Mouse (Mus musculus): ENCODE measurements around the gene Taok3.

DNA sequence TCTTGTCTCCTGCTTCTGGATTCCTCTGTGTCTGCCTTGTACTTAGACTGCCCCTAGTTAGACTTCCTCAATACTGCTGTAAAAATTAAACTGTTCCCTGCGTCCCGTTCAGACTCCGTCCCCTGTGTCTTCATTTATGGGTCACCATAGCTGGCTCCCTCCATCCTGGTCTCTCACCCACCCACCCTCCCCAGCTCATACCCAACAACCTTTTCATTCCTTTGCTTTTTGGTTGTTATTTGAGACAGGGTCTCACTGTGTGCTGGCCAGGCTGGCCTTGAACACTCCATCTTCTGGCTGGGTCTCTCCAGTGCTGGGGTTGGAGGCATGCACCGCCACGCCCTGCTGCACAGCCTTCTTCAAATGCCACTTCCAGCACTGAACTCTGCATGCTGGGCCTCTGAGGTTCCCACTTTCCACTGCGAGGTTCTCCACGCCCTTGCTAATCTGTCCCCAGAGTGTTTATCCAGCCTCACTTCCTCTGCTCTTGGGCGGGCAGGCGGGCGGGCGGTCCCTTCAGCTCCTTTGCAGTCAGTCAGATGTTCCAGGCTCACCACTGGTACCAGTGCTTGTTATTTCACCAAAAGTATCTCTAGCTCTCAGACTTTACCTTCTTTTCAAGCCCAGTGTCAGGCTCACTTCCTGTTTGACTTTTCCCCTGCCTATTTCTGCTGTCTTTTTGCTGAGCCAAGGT, 18.5 kb downstream of the Taok3 start:
- TF ChIP-seq EP300 (IDR thresholded peaks at IDR 0.05; ENCODE audit: low read depth in 1 of 2, low read length in 2 of 2) (peak in 1 of 2 experiments; percentile 89), POLR2AphosphoS5 (IDR thresholded peaks at IDR 0.05; ENCODE audit: borderline replicate concordance, low read depth, low read length) (no peak), NRF1 (IDR thresholded peaks at IDR 0.05; ENCODE audit: insufficient read depth, low read depth, low read length, poor library complexity, severe bottlenecking) (no peak), MAFK (IDR thresholded peaks at IDR 0.05; ENCODE audit: borderline replicate concordance, low read depth, low read length) (no peak), ETS1 (IDR thresholded peaks at IDR 0.05; ENCODE audit: low read depth, low read length) (peak; percentile 83), POLR2A (IDR thresholded peaks at IDR 0.05; ENCODE audit: control insufficient read depth in 1 of 2, insufficient read depth in 1 of 2, low read depth in 1 of 2, low read length in 2 of 2, poor library complexity in 1 of 2) (peak in 1 of 2 experiments; percentile 69; a peak in 2 of 4 replicates), TCF12 (IDR thresholded peaks at IDR 0.05; ENCODE audit: low read depth, low read length) (peak; percentile 82), MAZ (IDR thresholded peaks at IDR 0.05; ENCODE audit: low read depth, low read length) (peak; percentile 53; the same call in 1 of the 2 replicates), MYB (IDR thresholded peaks at IDR 0.05; ENCODE audit: low read depth, low read length) (no peak), USF1 (IDR thresholded peaks at IDR 0.05; ENCODE audit: low read depth, low read length) (no peak)
